Mouse (Mus musculus) liver, embryonic 14.5 days (tissue): ENCODE data around the gene Frmd4a. TPM values are rescaled to one million over a fixed set of nuclear protein-coding genes. Genes with fewer than 3 reads are reported as not detected.

Source experiments
- ATAC-seq: fragments of 200-750 bp; cut with Nextera tagmentation; 2 replicates; pipeline ENCODE4 v1.8.0; 2017; ENCODE audit warnings: moderate number of reproducible peaks, mild to moderate bottlenecking, moderate library complexity; ENCODE audit not compliant: insufficient read depth
- DNase-seq, 3 experiments: peaks; one replicate each; pipeline ENCODE4 v3.0.0-alpha.2; 2012 to 2013; ENCODE audit warnings: low read depth in 3 of 3, low spot score in 3 of 3
- H3K27ac ChIP-seq: fragments of 300-500 bp; sonication (generic); 2 replicates; pipeline ENCODE4 v1.5.1; 2014; ENCODE audit warnings: moderate library complexity, mild to moderate bottlenecking, control low read depth, inconsistent platforms
- H3K27me3 ChIP-seq: fragments of 300-500 bp; sonication (generic); 2 replicates; pipeline ENCODE4 v1.6.1; 2014; ENCODE audit warnings: mild to moderate bottlenecking, low read length, moderate library complexity; ENCODE audit not compliant: control insufficient read depth, insufficient read depth
- H3K36me3 ChIP-seq: fragments of 300-500 bp; sonication (generic); replicated peaks from 2 replicates; pipeline ENCODE4 v1.6.1; 2014; ENCODE audit warnings: low read depth; ENCODE audit not compliant: control insufficient read depth, insufficient read depth
- H3K4me1 ChIP-seq, 2 experiments: fragments of 200-500 bp in 1 of 2; fragments of 300-500 bp in 1 of 2; sonication (generic) in 1 of 2; replicated peaks; 2 replicates each; pipeline ENCODE4 v1.6.1; 2012 to 2014; ENCODE audit warnings: antibody characterized with exemption in 1 of 2, inconsistent platforms in 1 of 2, low read length in 1 of 2; ENCODE audit not compliant: control insufficient read depth in 2 of 2, insufficient read depth in 2 of 2
- H3K4me2 ChIP-seq: fragments of 300-500 bp; sonication (generic); 2 replicates; pipeline ENCODE4 v1.6.1; 2014; ENCODE audit warnings: low read depth, mild to moderate bottlenecking, control low read depth, moderate library complexity
- H3K4me3 ChIP-seq, 2 experiments: fragments of 200-500 bp in 1 of 2; fragments of 300-500 bp in 1 of 2; sonication (generic) in 1 of 2; 2 replicates each; pipeline ENCODE4 v1.5.1; 2012 to 2014; ENCODE audit warnings: low read depth in 2 of 2, low read length in 2 of 2, mild to moderate bottlenecking in 2 of 2, control low read depth in 1 of 2, inconsistent platforms in 1 of 2, moderate library complexity in 1 of 2; ENCODE audit not compliant: insufficient read depth in 1 of 2
- H3K9ac ChIP-seq: fragments of 300-500 bp; sonication (generic); replicated peaks from 2 replicates; pipeline ENCODE4 v1.6.1; 2014; ENCODE audit warnings: mild to moderate bottlenecking, control low read depth, moderate library complexity
- H3K9me3 ChIP-seq: fragments of 300-500 bp; sonication (generic); 2 replicates; pipeline ENCODE4 v1.6.1; 2016; ENCODE audit warnings: low read length, mixed read lengths; ENCODE audit not compliant: control insufficient read depth
- CTCF ChIP-seq: IDR thresholded peaks from 2 replicates; pipeline ENCODE4 v1.5.1; 2016; ENCODE audit warnings: antibody characterized with exemption, low read depth, control low read depth
- EP300 ChIP-seq: IDR thresholded peaks from 2 replicates; pipeline ENCODE4 v1.6.1; 2016; ENCODE audit warnings: antibody characterized with exemption, low read depth
- WGBS: fragments of 180-500 bp; shearing (Covaris S2); extraction: QIAGEN DNeasy Blood & Tissue Kit; methylation state at CpG from one replicate; pipeline ENCODE4 v1.1.7; 2014; ENCODE audit not compliant: insufficient replicate concordance; 5-methylcytosine and 5-hydroxymethylcytosine counted together
- polyA plus RNA-seq, 2 experiments: library from polyadenylated mRNA; depleted of rRNA in 1 of 2; stranded (reverse) in 1 of 2; unstranded in 1 of 2; fragments of >200 nt; fragmentation: Nextera tagmentation in 1 of 2; extraction: Ambion mirVana in 1 of 2; gene quantifications; 2 replicates each; pipeline versions ENCODE4 v1.2.1 to v1.2.3; 2012 to 2014

Frmd4a gene
- polyA plus RNA-seq, 2 experiments, result 11.0 to 11.2 TPM

GRCm38 (mm10) chr2:4549271-4549670 is 531.8 kb downstream of the Frmd4a start:
- 79% methylated on average over 14 of the region's 14 CpGs for WGBS
- H3K27ac ChIP-seq, result no peak overlapping the region

DNA sequence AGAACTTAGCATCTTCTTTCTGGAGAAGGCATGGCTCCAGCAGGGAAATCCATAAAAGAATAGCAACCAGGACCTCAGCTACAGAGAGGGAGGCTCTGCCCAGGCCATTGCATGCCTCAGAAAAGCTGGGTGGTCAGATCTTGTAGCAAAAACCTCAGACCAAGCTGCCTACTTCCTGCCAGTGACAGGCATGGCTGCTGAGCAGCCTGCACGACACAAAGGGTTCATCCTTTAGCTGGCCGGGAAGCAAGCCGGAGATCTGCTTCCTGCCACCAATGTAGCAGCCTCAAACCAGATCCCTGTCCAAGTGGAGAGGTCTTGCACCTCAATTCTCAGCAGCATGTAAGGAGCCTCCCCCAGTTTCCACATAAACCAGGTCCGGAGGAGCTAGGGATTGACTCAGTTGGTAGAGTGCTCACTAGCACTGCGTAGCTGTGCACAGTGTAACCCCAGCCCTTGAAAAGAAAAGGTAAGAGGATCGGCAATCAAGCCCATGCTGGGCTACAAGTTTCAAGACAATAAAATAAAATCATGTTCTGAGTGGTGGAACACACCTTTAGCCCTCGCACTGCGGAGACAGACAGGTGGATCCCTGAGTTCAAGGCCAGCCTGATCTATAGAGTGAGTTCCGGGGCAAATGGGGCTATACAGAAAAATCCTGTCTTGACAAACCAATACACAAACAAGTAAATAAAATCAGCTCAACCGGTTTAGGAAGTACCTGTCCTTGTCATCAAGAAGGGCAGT is 532.7 kb downstream of the Frmd4a start:
- DNase-seq (no peak), ATAC-seq (no peak)
- WGBS, result 64% methylated on average over 10 of the region's 10 CpGs
- H3K27me3 ChIP-seq, result no peaks in the 10 kb centered on the region
- no peaks in the 10 kb centered on the region for H3K9me3 ChIP-seq
- no peak overlapping the region for H3K9ac ChIP-seq
- H3K36me3 ChIP-seq, result no peaks in the 10 kb centered on the region
- H3K4me3 ChIP-seq, result no peak overlapping the region
- H3K4me2 ChIP-seq, result no peak overlapping the region
- peaks cover 17 to 32% of the 10 kb centered on the region in 2 experiments for H3K4me1 ChIP-seq
- H3K27ac ChIP-seq, result no peak overlapping the region
- TF ChIP-seq CTCF (no peak), EP300 (no peak)

More at GRCm38 (mm10) chr2:4549271-4549670, 531.8 kb downstream of the Frmd4a start:
- ATAC-seq (no peak), DNase-seq (no peak)
- H3K36me3 ChIP-seq, result no peaks in the 10 kb centered on the region
- no peak overlapping the region for H3K4me3 ChIP-seq
- H3K4me2 ChIP-seq, result no peak overlapping the region
- H3K9me3 ChIP-seq, result no peaks in the 10 kb centered on the region
- H3K9ac ChIP-seq, result no peak overlapping the region
- no peaks in the 10 kb centered on the region for H3K27me3 ChIP-seq
- peaks cover 17 to 28% of the 10 kb centered on the region in 2 experiments for H3K4me1 ChIP-seq
- TF ChIP-seq CTCF (no peak), EP300 (no peak)

GRCm38 (mm10) chr2:4551438-4551837 is 533.9 kb downstream of the Frmd4a start:
- peaks cover 21 to 44% of the 10 kb centered on the region in 2 experiments for H3K4me1 ChIP-seq
- 24% methylated on average over 2 of the region's 2 CpGs for WGBS
- no peak for ATAC-seq
- TF ChIP-seq EP300 (no peak), CTCF (no peak)
- no peak for DNase-seq
- no peaks in the 10 kb centered on the region for H3K27me3 ChIP-seq
- no peaks in the 10 kb centered on the region for H3K36me3 ChIP-seq
- no peaks in the 10 kb centered on the region for H3K9me3 ChIP-seq
- no peak overlapping the region for H3K4me3 ChIP-seq
- H3K9ac ChIP-seq, result no peak overlapping the region
- no peak overlapping the region for H3K27ac ChIP-seq
- H3K4me2 ChIP-seq, result no peak overlapping the region

DNA sequence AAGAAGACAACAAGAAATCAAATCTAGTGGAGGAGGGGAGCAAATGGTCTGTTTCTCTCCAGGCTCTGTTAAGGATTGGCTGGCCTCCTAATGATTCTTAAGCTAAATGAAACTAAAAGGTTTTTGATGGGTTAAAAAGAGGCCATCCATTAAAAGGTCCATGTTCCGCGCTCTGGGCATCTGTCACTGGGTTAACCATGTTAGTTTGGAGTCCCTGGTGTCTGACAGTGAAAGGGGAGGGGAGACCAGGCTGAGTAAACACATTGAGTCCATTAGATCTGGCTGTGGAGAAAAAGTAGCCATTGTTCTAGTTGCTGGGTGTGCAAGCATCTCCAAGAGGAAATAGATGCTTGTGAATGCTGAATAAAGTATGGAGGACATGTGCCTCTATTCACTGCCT is 534.3 kb downstream of the Frmd4a start:
- no peak for DNase-seq
- no peak overlapping the region for H3K4me3 ChIP-seq
- H3K36me3 ChIP-seq, result no peaks in the 10 kb centered on the region
- peaks cover 25 to 48% of the 10 kb centered on the region in 2 experiments for H3K4me1 ChIP-seq
- WGBS, result 85% methylated on average over 2 of the region's 2 CpGs
- H3K9me3 ChIP-seq, result no peaks in the 10 kb centered on the region
- H3K4me2 ChIP-seq, result no peak overlapping the region
- no peaks in the 10 kb centered on the region for H3K27me3 ChIP-seq
- no peak for ATAC-seq
- TF ChIP-seq CTCF, result no peak
- no peak for TF ChIP-seq EP300
- H3K27ac ChIP-seq, result no peak overlapping the region
- no peak overlapping the region for H3K9ac ChIP-seq

GRCm38 (mm10) chr2:4552486-4552885 is 535.0 kb downstream of the Frmd4a start:
- H3K27ac ChIP-seq, result no peak overlapping the region; the same call in 1 of the 2 replicates
- ATAC-seq (peak; percentile 82), DNase-seq (no peak)
- H3K4me1 ChIP-seq, result peaks cover 31 to 54% of the 10 kb centered on the region in 2 experiments
- peak overlapping the region; percentile 20; the same call in 1 of the 2 replicates for H3K4me2 ChIP-seq
- H3K36me3 ChIP-seq, result no peaks in the 10 kb centered on the region
- TF ChIP-seq EP300 (peak; percentile 77), CTCF (no peak)
- no peaks in the 10 kb centered on the region for H3K27me3 ChIP-seq
- no peak overlapping the region; the same call in 1 of the 2 replicates for H3K9ac ChIP-seq
- WGBS, result 35% methylated on average over 4 of the region's 4 CpGs
- H3K9me3 ChIP-seq, result no peaks in the 10 kb centered on the region
- no peak overlapping the region for H3K4me3 ChIP-seq
